Mouse (Mus musculus) hindbrain, embryonic 12.5 days (tissue): Measurements from ENCODE around the gene Pinlyp. TPM values are rescaled to one million over a fixed set of nuclear protein-coding genes. Genes with fewer than 3 reads are reported as not detected.

Experiments used
- ATAC-seq: fragments of 200-750 bp; cut with Nextera tagmentation; 2 replicates; pipeline ENCODE4 v1.8.0; 2017; ENCODE audit warnings: moderate TSS enrichment; ENCODE audit not compliant: low FRiP score
- H3K27ac ChIP-seq: fragments of 300-500 bp; sonication (generic); 2 replicates; pipeline ENCODE4 v1.5.1; 2016; ENCODE audit warnings: mild to moderate bottlenecking
- H3K27me3 ChIP-seq: fragments of 300-500 bp; sonication (generic); 2 replicates; pipeline ENCODE4 v1.6.1; 2016; ENCODE audit warnings: mild to moderate bottlenecking
- H3K36me3 ChIP-seq: fragments of 300-500 bp; sonication (generic); 2 replicates; pipeline ENCODE4 v1.6.1; 2016; ENCODE audit warnings: mild to moderate bottlenecking
- H3K4me1 ChIP-seq: fragments of 300-500 bp; sonication (generic); 2 replicates; pipeline ENCODE4 v1.6.1; 2016
- H3K4me2 ChIP-seq: fragments of 300-500 bp; sonication (generic); replicated peaks from 2 replicates; pipeline ENCODE4 v1.6.1; 2016; ENCODE audit warnings: mild to moderate bottlenecking
- H3K4me3 ChIP-seq: fragments of 300-500 bp; sonication (generic); 2 replicates; pipeline ENCODE4 v1.5.1; 2016; ENCODE audit warnings: mild to moderate bottlenecking
- H3K9ac ChIP-seq: fragments of 300-500 bp; sonication (generic); 2 replicates; pipeline ENCODE4 v1.6.1; 2016; ENCODE audit warnings: mild to moderate bottlenecking, moderate library complexity
- H3K9me3 ChIP-seq: fragments of 300-500 bp; sonication (generic); replicated peaks from 2 replicates; pipeline ENCODE4 v1.6.1; 2016; ENCODE audit warnings: mild to moderate bottlenecking
- WGBS: fragments of 180-500 bp; shearing (Covaris S2); methylation state at CpG from one replicate; pipeline ENCODE4 v1.1.7; 2016; 5-methylcytosine and 5-hydroxymethylcytosine counted together
- polyA plus RNA-seq: library from polyadenylated mRNA; unstranded; fragments of >200 nt; fragmentation: Nextera tagmentation; extraction: Ambion mirVana; gene quantifications from 2 replicates; pipeline ENCODE4 v1.2.1, GENCODE M21; 2016

Pinlyp gene
- polyA plus RNA-seq, 1 experiment from 2014 or later, result not detected

DNA sequence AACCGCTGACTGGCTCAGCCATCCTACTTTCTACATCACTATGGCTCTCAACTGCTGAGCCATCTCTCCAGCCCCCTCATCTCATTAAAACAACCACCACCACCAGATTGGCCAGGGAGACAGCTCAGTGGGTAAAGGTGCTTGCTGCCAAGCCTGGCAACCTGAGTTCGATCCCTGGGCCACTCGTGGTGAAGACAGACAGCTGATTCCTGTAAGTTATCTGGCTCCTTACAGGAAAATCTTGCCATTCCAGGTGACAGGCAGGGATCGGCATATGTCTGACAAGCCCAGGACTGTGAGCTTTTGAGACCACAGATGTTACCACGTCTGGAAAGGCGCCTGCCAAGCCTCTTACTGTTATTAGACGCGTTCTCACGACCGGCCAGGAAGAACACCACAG, 31.9 kb upstream of the Pinlyp start:
- no peak overlapping the region for H3K4me2 ChIP-seq
- no peak overlapping the region for H3K27ac ChIP-seq
- no peaks in the 10 kb centered on the region for H3K27me3 ChIP-seq
- no peak overlapping the region for H3K9ac ChIP-seq
- no peak for ATAC-seq
- no peak overlapping the region for H3K4me3 ChIP-seq
- H3K4me1 ChIP-seq, result no peaks in the 10 kb centered on the region
- H3K36me3 ChIP-seq, result peaks cover 6% of the 10 kb centered on the region; the same call in 1 of the 2 replicates
- H3K9me3 ChIP-seq, result no peaks in the 10 kb centered on the region
- 93% methylated on average over 10 of the region's 10 CpGs for WGBS

GRCm38 (mm10) chr7:24574224-24574796, 28.4 kb upstream of the Pinlyp start:
- no peak overlapping the region for H3K9ac ChIP-seq
- H3K36me3 ChIP-seq, result peaks cover 30% of the 10 kb centered on the region
- H3K4me1 ChIP-seq, result no peaks in the 10 kb centered on the region
- H3K4me2 ChIP-seq, result no peak overlapping the region
- H3K9me3 ChIP-seq, result no peaks in the 10 kb centered on the region
- H3K27ac ChIP-seq, result no peak overlapping the region
- 61% methylated on average over 12 of the region's 12 CpGs for WGBS
- no peak overlapping the region for H3K4me3 ChIP-seq
- no peaks in the 10 kb centered on the region for H3K27me3 ChIP-seq
- ATAC-seq, result no peak

DNA sequence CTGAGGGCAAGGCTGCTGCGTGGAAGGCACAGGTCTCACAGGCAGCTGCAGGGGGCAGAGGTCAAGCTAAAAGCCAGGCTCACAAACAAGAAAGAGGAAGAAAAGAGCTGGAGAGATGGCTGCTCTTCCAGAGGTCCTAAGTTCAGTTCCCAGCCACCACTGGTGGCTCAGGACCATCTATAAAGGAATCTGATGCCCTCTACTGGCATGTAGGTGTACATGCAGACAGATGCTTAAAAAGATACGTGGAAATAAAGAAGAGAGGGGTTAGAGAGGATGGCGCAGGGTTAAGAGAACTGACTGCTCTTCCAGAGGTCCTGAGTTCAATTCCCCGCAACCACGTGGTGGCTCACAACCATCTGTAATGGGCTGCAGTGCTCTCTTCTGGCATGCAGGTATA, 26.5 kb upstream of the Pinlyp start:
- Histone ChIP-seq H3K4me1 (no peaks in the 10 kb centered on the region), H3K36me3 (peaks cover 43% of the 10 kb centered on the region), H3K27ac (no peak overlapping the region), H3K27me3 (no peaks in the 10 kb centered on the region), H3K4me2 (no peak overlapping the region), H3K9me3 (no peaks in the 10 kb centered on the region), H3K4me3 (no peak overlapping the region), H3K9ac (no peak overlapping the region)
- ATAC-seq, result no peak
- WGBS, result 53% methylated on average over 5 of the region's 5 CpGs

GRCm38 (mm10) chr7:24571071-24571470, 25.2 kb upstream of the Pinlyp start:
- 84% methylated on average over 4 of the region's 4 CpGs for WGBS
- peaks cover 57% of the 10 kb centered on the region for H3K36me3 ChIP-seq

GRCm38 (mm10) chr7:24568512-24568911, 22.6 kb upstream of the Pinlyp start:
- Histone ChIP-seq H3K27me3 (no peaks in the 10 kb centered on the region), H3K9ac (no peak overlapping the region), H3K36me3 (peaks cover 66% of the 10 kb centered on the region), H3K9me3 (no peaks in the 10 kb centered on the region), H3K4me2 (no peak overlapping the region), H3K4me1 (no peaks in the 10 kb centered on the region), H3K27ac (no peak overlapping the region), H3K4me3 (no peak overlapping the region)
- ATAC-seq, result no peak
- WGBS, result 94% methylated on average over 4 of the region's 4 CpGs

More at GRCm38 (mm10) chr7:24571071-24571470, 25.2 kb upstream of the Pinlyp start:
- ATAC-seq, result no peak
- no peaks in the 10 kb centered on the region for H3K9me3 ChIP-seq
- H3K27ac ChIP-seq, result no peak overlapping the region
- no peak overlapping the region for H3K4me3 ChIP-seq
- no peak overlapping the region for H3K4me2 ChIP-seq
- no peaks in the 10 kb centered on the region for H3K4me1 ChIP-seq
- H3K9ac ChIP-seq, result no peak overlapping the region
- no peaks in the 10 kb centered on the region for H3K27me3 ChIP-seq

- H3K4me3 ChIP-seq, result no peak overlapping the region
- 95% methylated on average over 9 of the region's 9 CpGs for WGBS
- H3K36me3 ChIP-seq, result peaks cover 67% of the 10 kb centered on the region
Observed at GRCm38 (mm10) chr7:24566206-24566605, 20.3 kb upstream of the Pinlyp start.

DNA sequence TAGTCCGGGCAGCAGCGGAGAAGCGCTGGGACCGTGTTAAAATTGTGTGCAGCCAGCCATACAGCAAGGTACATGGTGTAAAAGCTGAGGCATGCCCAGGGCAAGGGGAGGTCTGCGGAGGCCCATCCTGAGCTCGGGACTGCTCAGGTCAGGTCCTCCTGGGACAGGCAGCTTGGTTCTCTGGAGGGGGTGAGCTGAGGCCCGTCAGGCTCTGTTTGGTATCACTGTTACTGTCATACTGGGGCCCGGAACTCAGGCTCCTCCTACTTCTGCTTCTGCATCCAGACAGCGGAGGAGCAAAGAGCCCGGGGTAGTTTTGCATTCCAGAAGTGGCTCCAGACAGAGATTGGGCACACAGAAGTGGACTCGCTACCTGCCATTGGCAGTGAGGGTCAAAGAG, 19.7 kb upstream of the Pinlyp start:
- Histone ChIP-seq H3K36me3 (peaks cover 68% of the 10 kb centered on the region), H3K9ac (no peak overlapping the region), H3K27ac (no peak overlapping the region), H3K4me2 (no peak overlapping the region), H3K27me3 (no peaks in the 10 kb centered on the region), H3K4me3 (no peak overlapping the region), H3K4me1 (no peaks in the 10 kb centered on the region), H3K9me3 (no peaks in the 10 kb centered on the region)
- WGBS, result 94% methylated on average over 11 of the region's 11 CpGs
- no peak for ATAC-seq

More at GRCm38 (mm10) chr7:24566206-24566605, 20.3 kb upstream of the Pinlyp start:
- Histone ChIP-seq H3K4me2 (no peak overlapping the region), H3K4me1 (no peaks in the 10 kb centered on the region), H3K27ac (no peak overlapping the region), H3K9ac (no peak overlapping the region), H3K27me3 (no peaks in the 10 kb centered on the region), H3K9me3 (no peaks in the 10 kb centered on the region)
- ATAC-seq, result no peak

DNA sequence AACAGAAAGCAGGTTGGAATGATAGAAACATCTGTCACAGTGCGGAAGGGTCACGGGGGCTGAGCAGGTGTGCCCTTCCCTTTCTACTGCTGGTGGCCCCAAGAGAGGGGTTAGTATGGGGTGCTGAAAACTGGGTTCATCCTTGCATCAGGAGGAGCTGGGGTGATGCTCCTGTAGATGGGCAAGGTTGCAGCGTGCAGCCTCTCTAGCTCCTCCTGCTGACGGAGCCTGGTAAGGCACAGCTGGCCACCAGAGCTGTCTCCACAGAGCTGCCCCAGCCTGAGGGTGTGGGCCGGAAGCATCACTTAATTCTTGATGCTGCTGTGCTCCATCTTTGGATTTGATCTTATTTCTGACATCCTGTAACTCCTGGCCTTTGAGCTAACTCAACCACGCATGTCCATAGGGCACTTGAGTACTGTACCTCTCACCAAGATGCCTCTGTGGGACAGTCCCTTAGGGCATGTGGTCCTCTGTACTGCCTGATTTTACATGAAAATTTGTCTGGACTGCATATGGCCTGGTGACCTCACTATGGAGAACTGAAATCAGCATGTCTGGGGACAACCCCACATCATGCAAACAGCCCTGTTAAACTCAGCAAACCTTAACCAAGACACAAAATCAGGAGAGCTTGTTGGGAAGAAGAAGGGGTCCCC, 18.8 kb upstream of the Pinlyp start:
- WGBS, result 64% methylated on average over 6 of the region's 6 CpGs
- H3K9me3 ChIP-seq, result no peaks in the 10 kb centered on the region
- peak; percentile 42; the same call in 1 of the 2 replicates for ATAC-seq
- H3K36me3 ChIP-seq, result peaks cover 68% of the 10 kb centered on the region
- no peaks in the 10 kb centered on the region for H3K4me1 ChIP-seq
- no peak overlapping the region for H3K27ac ChIP-seq
- H3K4me2 ChIP-seq, result no peak overlapping the region
- H3K4me3 ChIP-seq, result no peak overlapping the region
- H3K9ac ChIP-seq, result no peak overlapping the region
- H3K27me3 ChIP-seq, result no peaks in the 10 kb centered on the region

GRCm38 (mm10) chr7:24563837-24564206, 17.9 kb upstream of the Pinlyp start:
- Histone ChIP-seq H3K4me3 (no peak overlapping the region), H3K4me2 (no peak overlapping the region), H3K27ac (no peak overlapping the region), H3K9me3 (no peaks in the 10 kb centered on the region), H3K9ac (no peak overlapping the region), H3K27me3 (no peaks in the 10 kb centered on the region), H3K36me3 (peaks cover 73% of the 10 kb centered on the region), H3K4me1 (no peaks in the 10 kb centered on the region)
- no peak; the same call in 1 of the 2 replicates for ATAC-seq
- WGBS, result 83% methylated on average over 4 of the region's 4 CpGs

DNA sequence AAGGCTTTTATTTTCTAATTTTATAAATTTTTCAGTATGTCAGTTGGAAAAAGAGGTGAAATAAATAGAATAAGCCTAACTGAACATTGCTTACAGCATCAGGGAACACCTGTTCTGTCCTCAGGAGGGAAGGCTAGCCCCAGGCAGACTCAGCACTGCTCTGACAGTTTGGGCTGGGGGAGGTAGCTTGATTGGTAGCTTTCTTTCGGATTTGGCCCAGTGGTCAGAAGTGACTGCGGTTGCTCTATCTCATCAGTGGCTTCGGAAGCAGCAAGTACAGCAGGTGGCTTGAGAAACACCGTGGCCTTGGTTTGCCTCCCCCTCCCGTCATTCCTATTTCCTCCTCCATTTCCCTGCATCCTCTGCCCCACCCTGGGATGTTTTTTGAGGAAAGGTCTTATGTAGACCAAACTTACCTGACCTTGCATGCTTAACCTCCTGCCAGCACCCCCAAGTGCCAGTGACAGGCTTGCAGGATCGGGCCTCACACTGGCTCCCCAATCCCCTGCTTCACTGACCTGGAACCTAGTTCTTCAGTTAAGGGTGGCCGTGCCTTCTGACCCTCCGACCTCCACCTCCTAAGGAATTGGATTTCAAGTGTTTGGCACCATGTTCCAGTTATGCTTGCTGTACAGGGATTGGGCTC, 17.4 kb upstream of the Pinlyp start:
- ATAC-seq, result no peak
- H3K9ac ChIP-seq, result no peak overlapping the region
- no peaks in the 10 kb centered on the region for H3K9me3 ChIP-seq
- H3K4me2 ChIP-seq, result no peak overlapping the region
- 93% methylated on average over 8 of the region's 8 CpGs for WGBS
- H3K4me1 ChIP-seq, result no peaks in the 10 kb centered on the region
- peaks cover 68% of the 10 kb centered on the region for H3K36me3 ChIP-seq
- H3K4me3 ChIP-seq, result no peak overlapping the region
- no peak overlapping the region for H3K27ac ChIP-seq
- no peaks in the 10 kb centered on the region for H3K27me3 ChIP-seq

GRCm38 (mm10) chr7:24561450-24561849, 15.5 kb upstream of the Pinlyp start:
- no peaks in the 10 kb centered on the region for H3K27me3 ChIP-seq
- no peaks in the 10 kb centered on the region for H3K4me1 ChIP-seq
- no peak for ATAC-seq
- H3K27ac ChIP-seq, result no peak overlapping the region
- H3K4me3 ChIP-seq, result no peak overlapping the region
- peaks cover 53% of the 10 kb centered on the region for H3K36me3 ChIP-seq
- H3K4me2 ChIP-seq, result no peak overlapping the region
- H3K9me3 ChIP-seq, result no peaks in the 10 kb centered on the region
- H3K9ac ChIP-seq, result no peak overlapping the region
- WGBS, result 91% methylated on average over 4 of the region's 4 CpGs

DNA sequence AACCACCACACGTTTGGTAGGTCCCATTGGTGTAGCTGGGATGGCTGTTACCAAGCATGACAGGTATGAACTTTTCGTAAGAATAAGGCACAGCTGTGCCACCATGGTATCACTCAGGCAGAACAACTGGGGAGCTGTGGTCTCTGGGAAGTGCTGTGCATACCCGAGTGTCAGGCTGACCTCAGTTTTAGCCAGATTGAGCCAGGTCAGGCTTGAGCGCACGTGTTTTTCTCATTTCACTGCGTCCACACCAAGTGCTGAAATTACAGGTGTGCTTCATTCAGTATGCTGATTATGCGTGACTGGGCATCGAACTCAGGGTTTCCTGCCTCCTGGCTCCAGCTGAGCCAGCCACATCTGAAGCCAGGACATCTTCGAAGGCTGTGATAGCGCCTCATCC, 9.9 kb upstream of the Pinlyp start:
- H3K36me3 ChIP-seq, result peaks cover 52% of the 10 kb centered on the region
- ATAC-seq, result no peak
- H3K27ac ChIP-seq, result no peak overlapping the region
- H3K9ac ChIP-seq, result no peak overlapping the region
- H3K4me1 ChIP-seq, result no peaks in the 10 kb centered on the region
- WGBS, result 94% methylated on average over 10 of the region's 10 CpGs
- H3K27me3 ChIP-seq, result no peaks in the 10 kb centered on the region
- H3K4me2 ChIP-seq, result no peak overlapping the region
- H3K4me3 ChIP-seq, result no peak overlapping the region
- H3K9me3 ChIP-seq, result no peaks in the 10 kb centered on the region
